Mouse (Mus musculus) left cerebral cortex, postnatal 36 days (tissue): Measurements from ENCODE around the gene Gli2. TPM values are rescaled to one million over a fixed set of nuclear protein-coding genes. Genes with fewer than 3 reads are reported as not detected.

Experiments
- DNase-seq, 2 experiments: peaks; one replicate each; pipeline ENCODE4 v3.0.0; 2021 to 2022; ENCODE audit warnings: low spot score in 2 of 2, mixed read lengths in 1 of 2
- intact Hi-C: fragments of 180-260 bp; cut with DNase I; formaldehyde crosslinking; loops from one replicate; pipeline ENCODE4 v1.15.1; 2025
- total RNA-seq, 2 experiments: library from RNA; stranded (reverse); gene quantifications; 2 replicates each; pipeline ENCODE4 v1.2.3; 2021

Gene Gli2
- total RNA-seq, 2 experiments from 2014 or later, result 3.2 to 4.8 TPM

GRCm38 (mm10) chr1:118864031-118864430, 189.4 kb downstream of the Gli2 start:
- intact Hi-C loops, result no loop called here

GRCm38 (mm10) chr1:118858101-118858500, 195.3 kb downstream of the Gli2 start:
- intact Hi-C loops, result no loop called here
- DNase-seq, result no peak

More at GRCm38 (mm10) chr1:118864031-118864430, 189.4 kb downstream of the Gli2 start:
- DNase-seq, result peak; percentile 10 to 23

GRCm38 (mm10) chr1:118830658-118831057, 222.8 kb downstream of the Gli2 start:
- DNase-seq, result no peak
- intact Hi-C loops, result no loop called here

- intact Hi-C loops, result no loop called here
Observed at GRCm38 (mm10) chr1:118826614-118827013, 226.8 kb downstream of the Gli2 start.

GRCm38 (mm10) chr1:118825467-118826219, 227.8 kb downstream of the Gli2 start:
- intact Hi-C loops, result no loop called here
- peak; percentile 25 to 34 for DNase-seq

More at GRCm38 (mm10) chr1:118826614-118827013, 226.8 kb downstream of the Gli2 start:
- DNase-seq, result peak; percentile 31 to 45

GRCm38 (mm10) chr1:118825035-118825434, 228.4 kb downstream of the Gli2 start:
- intact Hi-C loops, result no loop called here

GRCm38 (mm10) chr1:118822258-118822657, 231.2 kb downstream of the Gli2 start:
- intact Hi-C loops, result no loop called here
- no peak for DNase-seq

More at GRCm38 (mm10) chr1:118825035-118825434, 228.4 kb downstream of the Gli2 start:
- no peak for DNase-seq

- no peak for DNase-seq
- intact Hi-C loops, result no loop called here
Observed at GRCm38 (mm10) chr1:118815015-118815414, 238.4 kb downstream of the Gli2 start.

- peak; percentile 21 to 40 for DNase-seq
- intact Hi-C loops, result no loop called here
Observed at GRCm38 (mm10) chr1:118810336-118810735, 243.1 kb downstream of the Gli2 start.

- no peak for DNase-seq
- intact Hi-C loops, result no loop called here
Observed at GRCm38 (mm10) chr1:118806727-118807126, 246.7 kb downstream of the Gli2 start.

- DNase-seq, result peak; percentile 23 to 33
- intact Hi-C loops, result no loop called here
Observed at GRCm38 (mm10) chr1:118802166-118802565, 251.3 kb downstream of the Gli2 start.

- DNase-seq, result no peak
- intact Hi-C loops, result no loop called here
Observed at GRCm38 (mm10) chr1:118799322-118800116, 253.9 kb downstream of the Gli2 start.

- DNase-seq, result no peak
- intact Hi-C loops, result no loop called here
Observed at GRCm38 (mm10) chr1:118795415-118796167, 257.8 kb downstream of the Gli2 start.

GRCm38 (mm10) chr1:118789871-118790270, 263.5 kb downstream of the Gli2 start:
- no peak for DNase-seq
- intact Hi-C loops, result no loop called here

GRCm38 (mm10) chr1:118789468-118789867, 264.0 kb downstream of the Gli2 start:
- DNase-seq, result no peak
- intact Hi-C loops, result no loop called here

- no peak for DNase-seq
- intact Hi-C loops, result no loop called here
Observed at GRCm38 (mm10) chr1:118788813-118789212, 264.6 kb downstream of the Gli2 start.

GRCm38 (mm10) chr1:118787486-118787885, 265.9 kb downstream of the Gli2 start:
- no peak for DNase-seq
- intact Hi-C loops, result no loop called here
